Comparison of ENCODE assay signal across 12 mouse cellular contexts in the genomic region with DNA sequence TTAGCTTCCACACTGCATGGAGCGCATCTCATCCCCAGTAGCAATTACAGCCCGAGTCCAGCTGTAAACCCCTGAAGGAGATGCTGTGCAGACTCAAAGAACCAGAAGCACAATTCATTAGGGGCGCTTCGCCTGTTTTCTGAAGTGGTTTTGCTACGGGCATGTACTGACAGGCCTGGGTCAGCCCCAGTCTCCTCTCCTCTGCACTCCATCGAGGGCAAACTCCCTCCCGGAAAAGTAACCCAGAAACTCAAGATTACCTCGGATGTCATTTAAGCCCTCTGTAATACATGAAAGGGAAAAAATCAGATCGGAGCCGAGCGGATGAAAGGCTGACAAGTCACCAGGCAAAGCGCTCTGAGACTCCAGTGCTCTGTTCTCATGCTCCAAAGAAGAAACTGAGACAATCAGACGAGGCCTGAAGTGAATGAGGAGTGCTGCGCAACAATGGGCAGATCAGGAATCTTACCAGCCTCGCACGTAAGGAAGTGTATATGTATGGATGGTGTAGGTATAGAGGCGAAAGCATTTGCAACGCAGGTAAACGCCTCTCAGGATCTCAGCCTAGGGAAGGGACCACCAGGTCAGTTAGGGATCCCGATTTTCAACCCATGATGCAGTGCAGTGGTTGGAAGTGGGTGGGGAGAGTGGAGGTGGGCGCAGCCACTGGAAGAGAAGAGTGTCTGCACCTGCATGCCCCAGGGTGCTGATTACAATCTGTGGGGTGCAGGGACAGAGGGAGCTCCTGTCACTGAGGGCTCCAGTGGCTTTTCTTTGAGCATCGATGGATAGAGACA.
DNase-seq lines count a peak whose midpoint lies in the region; ATAC-seq and TF ChIP-seq lines count a peak whose summit lies in the region.
"Had no signal": no experiment of that assay in that cellular context is flagged by ENCODE, and none has a peak within 500 bp of the region (broad histone marks: within the 10 kb centered on the region; RNA-seq: fewer than 3 reads in every experiment).

No protein-coding gene starts in this region.

- 0 out of 2 replicates have a peak, but pooled peaks have one; percentile 41 for ATAC-seq in kidney, postnatal 0 days (replicated peaks; ENCODE audit: low FRiP score, low read depth)
- peak; percentile 5; the same call in 1 of the 2 replicates for ATAC-seq in forebrain, embryonic 13.5 days
- no peak for ATAC-seq in limb, embryonic 13.5 days (ENCODE audit: low FRiP score, low read depth)
- no peak for ATAC-seq in stomach, embryonic 16.5 days (ENCODE audit: insufficient read depth, low FRiP score)
- no peak for ATAC-seq in monocyte, adult 5-6 weeks (replicated peaks; ENCODE audit: insufficient number of reproducible peaks, low FRiP score, low TSS enrichment, poor library complexity, severe bottlenecking)

- no peak for TF ChIP-seq CTCF in kidney, postnatal 0 days (IDR thresholded peaks at IDR 0.05; ENCODE audit: low read depth)

- no peaks in the 10 kb centered on the region for H3K36me3 ChIP-seq in kidney, postnatal 0 days (ENCODE audit: insufficient read depth, low read length)
- H3K36me3 ChIP-seq in forebrain, embryonic 13.5 days (ENCODE audit: poor library complexity, severe bottlenecking): no peaks in the 10 kb centered on the region
- H3K36me3 ChIP-seq in limb, embryonic 13.5 days: no peaks in the 10 kb centered on the region
- no peaks in the 10 kb centered on the region for H3K36me3 ChIP-seq in stomach, embryonic 16.5 days (ENCODE audit: control insufficient read depth, insufficient read depth, low read length)

- H3K4me3 ChIP-seq in kidney, postnatal 0 days (replicated peaks; ENCODE audit: low read depth, low read length): no peak overlapping the region
- peak overlapping the region; percentile 14; the same call in 1 of the 2 replicates for H3K4me3 ChIP-seq in forebrain, embryonic 13.5 days
- H3K4me3 ChIP-seq in limb, embryonic 13.5 days: no peak overlapping the region
- no peak overlapping the region for H3K4me3 ChIP-seq in stomach, embryonic 16.5 days (replicated peaks; ENCODE audit: low read length)

- 0 out of 2 replicates have a peak overlapping the region, but pooled peaks have one; percentile 6 for H3K4me2 ChIP-seq in kidney, postnatal 0 days (ENCODE audit: low read length)
- peak overlapping the region; percentile 44 for H3K4me2 ChIP-seq in forebrain, embryonic 13.5 days
- H3K4me2 ChIP-seq in limb, embryonic 13.5 days (replicated peaks): peak overlapping the region; percentile 23
- peak overlapping the region; percentile 25; the same call in 1 of the 2 replicates for H3K4me2 ChIP-seq in stomach, embryonic 16.5 days (ENCODE audit: low read depth, low read length)

- no peak overlapping the region for H3K27ac ChIP-seq in kidney, postnatal 0 days
- peak overlapping the region; percentile 68; the same call in 1 of the 2 replicates for H3K27ac ChIP-seq in forebrain, embryonic 13.5 days
- H3K27ac ChIP-seq in limb, embryonic 13.5 days: no peak overlapping the region
- H3K27ac ChIP-seq in stomach, embryonic 16.5 days (ENCODE audit: low read length): no peak overlapping the region
- H3K27ac ChIP-seq: liver, embryonic 14.5 days had no signal

- no peak for DNase-seq in kidney, postnatal 0 days (ENCODE audit: low spot score)
- DNase-seq in kidney, postnatal 10 days: no peak
- DNase-seq in lung, adult 18-20 months: no peak
- DNase-seq in urinary bladder, postnatal 36 days (ENCODE audit: low spot score in 2 of 2): no peak
- DNase-seq: cerebellum, postnatal 10 days; gastrocnemius, postnatal 14 days; kidney, postnatal 14 days had no signal

- H3K9me3 ChIP-seq in kidney, postnatal 0 days (replicated peaks; ENCODE audit: low read length): no peaks in the 10 kb centered on the region
- H3K9me3 ChIP-seq in forebrain, embryonic 13.5 days (replicated peaks): no peaks in the 10 kb centered on the region
- H3K9me3 ChIP-seq in limb, embryonic 13.5 days: no peaks in the 10 kb centered on the region
- no peaks in the 10 kb centered on the region for H3K9me3 ChIP-seq in stomach, embryonic 16.5 days (replicated peaks; ENCODE audit: control insufficient read depth, low read length)

- 38% methylated on average over 22 of the region's 22 CpGs for WGBS in kidney, postnatal 0 days
- 13% methylated on average over 22 of the region's 22 CpGs for WGBS in forebrain, embryonic 13.5 days
- 40% methylated on average over 22 of the region's 22 CpGs for WGBS in limb, embryonic 13.5 days
- 61% methylated on average over 22 of the region's 22 CpGs for WGBS in stomach, embryonic 16.5 days

- H3K27me3 ChIP-seq in kidney, postnatal 0 days (ENCODE audit: insufficient read depth, low read length): no peaks in the 10 kb centered on the region
- H3K27me3 ChIP-seq in forebrain, embryonic 13.5 days: peaks cover 10% of the 10 kb centered on the region; the same call in 1 of the 2 replicates
- H3K27me3 ChIP-seq in limb, embryonic 13.5 days: no peaks in the 10 kb centered on the region
- no peaks in the 10 kb centered on the region for H3K27me3 ChIP-seq in stomach, embryonic 16.5 days (ENCODE audit: control insufficient read depth, insufficient read depth, low read length)

- H3K9ac ChIP-seq in kidney, postnatal 0 days (ENCODE audit: low read depth, low read length): no peak overlapping the region
- H3K9ac ChIP-seq in forebrain, embryonic 13.5 days: 0 out of 2 replicates have a peak overlapping the region, but pooled peaks have one; percentile 14
- no peak overlapping the region for H3K9ac ChIP-seq in limb, embryonic 13.5 days
- H3K9ac ChIP-seq in stomach, embryonic 16.5 days (ENCODE audit: low read length): no peak overlapping the region
- H3K9ac ChIP-seq: liver, embryonic 14.5 days had no signal

- H3K4me1 ChIP-seq in kidney, postnatal 0 days (replicated peaks; ENCODE audit: insufficient read depth, low read length): peaks cover 12% of the 10 kb centered on the region; the same call in 1 of the 2 replicates
- peaks cover 38% of the 10 kb centered on the region for H3K4me1 ChIP-seq in forebrain, embryonic 13.5 days
- H3K4me1 ChIP-seq in limb, embryonic 13.5 days: peaks cover 42% of the 10 kb centered on the region
- no peaks in the 10 kb centered on the region for H3K4me1 ChIP-seq in stomach, embryonic 16.5 days (ENCODE audit: control insufficient read depth, insufficient read depth, low read length)

Comparison
In these comparisons a context has a peak if more than half of its experiments do, and no peak if none do; other contexts are left out.
1. ATAC-seq: peak in kidney, postnatal 0 days (single experiment) and forebrain, embryonic 13.5 days (single experiment); none in limb, embryonic 13.5 days (single experiment), stomach, embryonic 16.5 days (single experiment) and monocyte, adult 5-6 weeks (single experiment).
2. Peak in every context shown above with its lines, with median percentiles within 50 percentile points of each other: H3K4me2 ChIP-seq.